Mouse (Mus musculus): ENCODE data around the gene Cacnb1.

Gene Cacnb1

DNA sequence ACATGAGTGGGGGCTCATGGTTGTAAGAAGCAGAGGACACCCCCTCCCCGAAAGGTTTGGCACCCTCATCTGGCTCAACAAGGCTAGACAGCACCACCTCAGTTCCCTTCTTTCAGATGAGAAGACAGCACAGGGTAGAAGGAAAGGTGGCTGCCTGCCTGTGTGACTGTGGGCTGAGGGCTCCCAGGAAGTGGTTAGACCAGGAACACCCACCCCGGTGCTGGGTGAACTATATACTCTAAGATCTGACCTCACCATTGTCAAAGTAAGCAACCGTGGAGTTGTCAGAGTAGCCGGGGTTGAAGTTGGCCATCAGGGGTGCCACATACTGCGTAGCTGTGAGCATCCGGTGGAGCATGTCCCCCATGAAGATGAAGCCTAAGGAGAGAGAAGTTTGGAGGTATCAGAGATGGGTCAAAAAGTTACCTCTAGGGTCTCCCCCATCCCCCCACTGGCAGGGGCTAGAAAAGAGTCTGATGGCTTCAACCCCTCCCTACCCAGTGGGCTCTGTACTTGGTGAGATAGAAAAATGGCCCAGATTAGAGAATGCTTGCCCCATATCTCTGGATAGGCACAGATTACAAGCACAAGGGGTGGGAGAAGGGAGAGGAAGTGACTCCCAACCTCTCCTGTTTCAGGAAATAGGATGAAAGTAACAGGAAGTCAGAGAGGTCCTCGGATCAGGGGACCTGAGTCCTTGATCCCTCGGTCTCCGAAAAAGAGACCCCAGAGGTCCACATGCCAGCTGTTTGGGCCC lies 67.5 kb downstream of the Cacnb1 start:
- no peak for DNase-seq (ENCODE audit: low spot score)

DNA sequence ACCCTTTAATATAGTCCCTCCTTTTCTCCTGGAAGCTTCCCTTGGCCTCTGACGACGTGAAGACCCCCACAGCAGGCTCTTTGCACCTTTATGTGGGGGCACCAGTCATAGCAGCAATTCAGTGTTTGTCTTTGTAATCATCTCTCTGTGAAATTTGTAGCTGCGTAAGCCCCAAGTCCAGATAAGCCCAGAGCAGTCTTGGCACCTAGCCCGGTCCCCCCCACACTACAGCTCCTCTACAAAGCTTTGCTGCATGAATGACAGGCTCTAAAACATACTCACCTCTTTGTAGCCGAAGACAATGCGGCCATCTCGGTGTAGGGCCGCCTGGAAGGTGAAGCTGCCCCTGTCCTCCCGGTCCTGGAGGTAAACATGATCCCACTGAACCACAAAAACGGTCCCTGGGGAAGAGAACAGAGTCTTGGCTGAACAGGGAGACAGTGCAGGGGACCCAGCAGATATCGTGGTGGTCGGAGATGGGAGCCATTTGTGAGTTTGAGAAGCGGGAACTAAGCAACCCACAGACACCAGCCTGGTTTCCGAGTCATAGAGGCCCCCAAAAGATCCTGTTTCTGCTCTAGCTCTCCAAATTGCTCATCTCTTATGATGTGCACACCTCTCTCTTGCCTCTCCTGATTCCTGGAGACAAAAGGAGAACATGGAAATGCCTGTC lies 68.2 kb downstream of the Cacnb1 start:
- DNase-seq (ENCODE audit: low spot score): no peak

DNA sequence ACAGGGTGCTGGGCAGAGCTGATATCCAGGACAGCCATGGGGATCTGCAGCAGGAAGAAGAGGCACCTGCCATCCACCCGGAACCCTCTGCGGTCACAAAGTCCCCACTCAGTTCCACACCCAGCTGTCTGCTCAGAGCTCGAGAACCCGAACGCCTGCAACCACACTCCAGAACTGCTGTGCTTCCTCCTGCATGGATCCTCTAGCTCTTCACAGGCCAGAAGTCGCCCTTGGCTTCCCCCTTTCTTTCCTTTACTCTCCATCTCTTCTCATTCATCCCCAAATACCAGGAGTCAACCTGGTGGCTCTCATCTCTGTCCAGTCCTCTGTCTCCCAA lies 68.9 kb downstream of the Cacnb1 start:
- no peak for DNase-seq (ENCODE audit: low spot score)

DNA sequence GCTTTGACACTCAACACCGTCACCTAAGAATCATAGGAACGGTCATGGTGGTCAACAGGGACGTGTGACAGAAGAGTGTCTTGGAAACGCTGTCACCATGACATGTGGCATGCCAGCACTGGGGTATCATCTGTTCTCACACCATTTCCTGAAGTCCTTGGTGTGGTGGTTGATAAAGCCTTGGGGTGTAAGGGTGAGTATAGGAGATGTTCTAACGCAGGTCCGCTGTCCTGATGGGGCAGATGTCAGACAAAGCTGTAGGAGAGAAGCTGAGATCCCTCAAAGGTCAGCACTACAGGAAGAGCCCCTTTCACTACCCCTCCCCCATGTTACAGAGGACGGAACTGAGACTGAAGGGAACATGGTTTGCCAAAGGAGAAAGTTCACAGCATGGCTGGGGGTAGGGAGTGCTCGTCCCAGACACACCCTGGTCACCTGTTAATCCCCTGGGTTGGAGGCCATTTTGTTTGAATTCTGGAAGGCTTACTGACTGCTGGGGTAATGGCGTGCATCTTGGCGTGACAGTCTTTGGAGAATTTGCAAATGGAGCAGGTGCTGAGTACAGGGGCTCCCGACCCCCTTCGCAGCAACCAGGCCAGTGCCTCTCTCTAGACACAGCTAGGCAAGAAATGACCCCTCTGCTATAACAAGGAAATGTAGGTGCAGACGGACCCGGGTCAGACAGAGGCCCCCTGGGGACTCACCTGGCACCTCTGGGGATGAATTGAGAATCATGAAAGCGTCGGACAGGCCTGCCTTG lies 69.5 kb downstream of the Cacnb1 start:
- no peak for DNase-seq (ENCODE audit: low spot score)

DNA sequence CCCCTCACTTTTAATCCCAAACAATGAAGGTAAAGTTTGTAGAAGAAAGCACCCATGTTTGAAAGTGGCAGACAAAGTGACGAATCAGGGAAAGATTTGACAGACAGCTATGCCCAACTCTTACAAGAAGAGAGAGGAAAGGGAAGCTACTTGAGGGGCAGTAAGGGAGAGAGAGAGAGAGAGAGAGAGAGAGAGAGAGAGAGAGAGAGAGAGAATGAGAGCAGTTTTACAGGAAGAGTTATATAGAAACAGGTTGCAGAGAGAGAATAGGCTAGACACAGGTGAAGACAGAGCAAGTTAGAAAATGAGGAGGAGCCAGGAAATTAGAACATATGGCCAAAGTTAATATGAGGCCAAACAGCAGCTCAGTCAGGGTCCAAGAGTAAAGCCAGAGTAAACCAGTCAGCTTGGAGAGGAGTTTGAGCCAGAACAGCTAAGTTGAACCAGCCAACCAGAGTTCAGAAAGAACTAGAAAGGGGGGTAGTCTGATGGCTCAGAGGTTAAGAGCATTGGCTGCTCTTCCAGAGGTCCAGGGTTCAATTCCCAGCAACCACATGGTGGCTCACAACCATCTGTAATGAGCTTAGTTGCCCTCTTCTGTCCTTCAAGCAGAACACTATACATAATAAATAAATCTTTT lies 70.3 kb downstream of the Cacnb1 start:
- DNase-seq (ENCODE audit: low spot score): no peak
